Mouse (Mus musculus) T-helper 1 cell (primary cell): ENCODE results near the gene Mc3r.

Experiments
- in situ Hi-C: fragments of 300-600 bp; cut with MboI, MseI; formaldehyde crosslinking; loops from one replicate; pipeline ENCODE4 v1.15.1; 2025; ENCODE audit warnings: high pct_unique_total_duplicates

The Mc3r gene

GRCm38 (mm10) chr2:172248106-172248764 is at the start of gene Mc3r:
Gene Mc3r, plus strand, starts transcription at chr2:172248492.
- in situ Hi-C loops: no loop called here

DNA sequence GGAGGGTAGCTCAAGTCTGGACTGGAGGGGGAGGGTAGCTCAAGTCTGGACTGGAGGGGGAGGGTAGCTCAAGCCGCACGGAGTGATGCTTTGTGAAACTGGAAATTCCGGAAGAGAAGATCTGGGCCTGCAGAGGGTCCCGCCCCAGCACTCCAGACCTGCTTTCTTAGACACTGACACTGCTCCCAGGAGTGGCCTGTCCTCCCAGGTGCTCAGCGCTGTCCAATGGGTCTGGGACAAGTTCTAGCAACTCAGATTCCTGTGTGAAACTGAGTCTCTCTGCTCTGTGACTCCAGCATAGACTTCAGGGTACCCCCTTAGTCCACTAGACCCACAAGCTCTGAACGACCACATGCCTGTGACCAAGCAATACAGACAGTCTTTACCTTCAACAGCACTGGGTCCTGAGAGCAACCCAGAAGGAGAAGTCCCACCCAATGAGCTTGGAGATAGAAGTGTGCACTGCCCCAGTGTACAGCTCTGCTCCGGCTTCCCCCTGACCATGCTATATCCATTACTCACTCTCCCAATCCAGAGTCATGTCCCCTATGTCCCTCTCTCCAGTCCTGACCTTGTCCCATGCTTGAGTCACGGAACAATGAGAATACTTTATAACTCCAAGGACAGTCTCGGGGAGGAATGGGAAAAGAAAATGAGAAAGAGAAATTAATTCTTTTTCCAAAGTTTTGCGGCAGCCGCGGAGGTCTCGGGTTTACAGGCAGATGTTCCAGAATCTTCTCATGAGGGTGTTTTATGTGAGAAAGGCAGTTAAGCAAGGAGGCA is 46.1 kb upstream of the Mc3r start:
- in situ Hi-C loops: no loop called here

DNA sequence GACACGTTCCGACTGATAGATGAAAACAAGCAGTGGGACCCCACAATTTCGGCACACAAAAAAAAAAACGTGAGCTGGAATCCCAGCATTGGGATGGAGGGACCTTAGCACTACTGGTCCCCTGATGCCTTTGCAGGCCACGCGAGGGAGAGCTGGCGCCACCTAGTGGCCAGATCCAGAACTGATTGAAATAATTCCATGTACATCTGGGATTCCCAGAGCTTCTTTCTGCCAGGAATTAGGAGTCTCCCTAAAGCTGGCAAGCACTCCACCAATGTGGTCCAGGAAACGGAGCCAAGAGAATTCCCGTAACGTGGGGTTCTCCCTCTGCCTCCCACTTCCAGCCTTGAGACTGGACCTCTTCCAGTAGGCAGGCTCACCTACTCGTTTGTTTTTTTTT is 41.3 kb upstream of the Mc3r start:
- in situ Hi-C loops: no loop called here

DNA sequence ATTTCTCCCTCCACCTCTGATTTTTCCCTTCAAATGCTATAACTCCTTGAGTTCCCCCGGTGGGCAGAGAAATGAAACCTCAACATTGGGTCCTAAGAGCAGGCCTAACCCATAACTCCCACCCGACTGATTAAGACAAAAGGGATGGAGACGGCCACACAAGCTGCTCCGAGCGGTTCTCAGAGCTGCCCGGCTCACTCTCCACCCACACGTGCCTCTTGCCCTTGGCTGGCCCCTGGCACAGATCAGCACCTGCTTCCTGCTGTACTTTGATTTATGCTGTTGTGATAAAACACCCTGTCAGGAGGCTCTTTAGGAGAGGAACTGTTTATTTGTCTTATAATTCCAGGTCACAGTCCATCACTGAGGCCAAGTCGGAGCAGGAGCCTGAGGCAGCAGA is 34.8 kb upstream of the Mc3r start:
- in situ Hi-C loops: loop anchor here (5.0 kb wide), 1 partner anchor 1341 kb away; no protein-coding TSS in a partner anchor

GRCm38 (mm10) chr2:172214336-172214735 is 34.0 kb upstream of the Mc3r start:
- in situ Hi-C loops: loop anchor here (5.0 kb wide), 1 partner anchor 1342 kb away; no protein-coding TSS in a partner anchor

DNA sequence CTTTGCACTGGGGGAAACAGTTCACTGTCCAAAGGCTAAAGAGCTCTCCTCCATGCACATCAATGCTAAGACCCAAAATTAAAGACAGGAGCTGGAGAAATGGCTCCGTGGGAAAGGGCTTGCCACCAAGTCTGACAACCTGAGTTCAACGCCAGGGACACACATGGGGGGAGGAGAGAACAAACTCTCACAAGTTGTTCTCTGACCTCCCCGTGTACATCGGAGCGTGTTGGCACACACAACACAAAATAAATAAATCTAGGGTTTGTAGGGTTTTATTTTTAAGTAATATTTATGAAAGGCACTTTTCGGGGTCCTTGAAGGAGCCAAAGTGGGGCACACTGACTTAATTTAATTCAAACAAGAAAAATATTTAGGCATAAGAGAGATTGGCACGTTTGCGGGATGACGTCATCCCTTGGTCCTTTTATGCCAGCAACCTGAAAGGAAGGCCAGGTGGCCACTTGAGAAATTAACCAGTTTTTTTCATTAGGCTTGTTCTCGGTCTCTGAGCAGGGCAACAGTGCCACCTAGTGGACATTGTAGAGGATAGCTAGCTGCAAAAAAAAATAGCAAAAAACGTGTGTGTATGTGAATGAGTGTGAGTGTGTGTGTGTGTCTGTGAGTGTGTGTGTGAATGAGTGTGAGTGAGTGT is 32.7 kb upstream of the Mc3r start:
- in situ Hi-C loops: no loop called here

- in situ Hi-C loops: no loop called here
These were observed 32.0 kb upstream of the Mc3r start for GRCm38 (mm10) chr2:172216163-172216915.

DNA sequence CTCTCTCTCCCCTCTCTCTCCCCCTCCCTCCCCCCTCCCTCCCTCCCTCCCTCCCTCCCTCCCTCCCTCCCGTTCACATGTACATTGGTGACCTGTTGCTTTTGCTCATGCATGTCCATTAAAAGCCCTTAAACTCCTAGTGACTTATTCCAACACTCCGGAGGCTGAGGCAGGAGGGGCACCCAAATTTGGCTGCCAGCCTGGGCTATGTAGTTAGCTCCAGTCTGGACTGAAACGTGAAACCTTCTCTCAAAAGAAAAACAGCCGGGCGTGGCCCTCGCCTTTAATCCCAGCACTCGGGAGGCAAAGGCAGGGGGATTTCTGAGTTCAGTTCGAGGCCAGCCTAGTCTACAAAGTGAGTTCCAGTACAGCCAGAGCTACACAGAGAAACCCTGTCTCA is 30.4 kb upstream of the Mc3r start:
- in situ Hi-C loops: no loop called here

DNA sequence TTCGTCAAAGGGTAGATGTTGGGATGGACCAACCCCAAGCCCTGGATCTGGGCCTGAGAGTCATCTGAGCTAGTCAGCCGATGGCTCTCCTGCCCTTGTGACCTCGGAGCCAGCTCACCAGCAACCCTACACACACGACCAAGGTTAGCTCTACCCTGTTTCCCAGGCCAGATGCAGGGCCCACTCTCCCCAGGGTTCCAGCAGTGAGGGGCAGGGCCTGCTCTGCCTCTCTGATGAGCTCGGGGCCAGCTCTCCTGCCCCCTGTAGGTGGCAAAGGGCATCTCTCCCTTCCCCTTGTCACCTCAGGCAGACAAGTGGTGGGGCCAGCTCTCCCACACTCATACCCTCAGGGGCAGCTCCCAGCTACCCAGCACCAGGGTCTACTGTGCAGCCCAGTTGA is 29.1 kb upstream of the Mc3r start:
- in situ Hi-C loops: no loop called here

DNA sequence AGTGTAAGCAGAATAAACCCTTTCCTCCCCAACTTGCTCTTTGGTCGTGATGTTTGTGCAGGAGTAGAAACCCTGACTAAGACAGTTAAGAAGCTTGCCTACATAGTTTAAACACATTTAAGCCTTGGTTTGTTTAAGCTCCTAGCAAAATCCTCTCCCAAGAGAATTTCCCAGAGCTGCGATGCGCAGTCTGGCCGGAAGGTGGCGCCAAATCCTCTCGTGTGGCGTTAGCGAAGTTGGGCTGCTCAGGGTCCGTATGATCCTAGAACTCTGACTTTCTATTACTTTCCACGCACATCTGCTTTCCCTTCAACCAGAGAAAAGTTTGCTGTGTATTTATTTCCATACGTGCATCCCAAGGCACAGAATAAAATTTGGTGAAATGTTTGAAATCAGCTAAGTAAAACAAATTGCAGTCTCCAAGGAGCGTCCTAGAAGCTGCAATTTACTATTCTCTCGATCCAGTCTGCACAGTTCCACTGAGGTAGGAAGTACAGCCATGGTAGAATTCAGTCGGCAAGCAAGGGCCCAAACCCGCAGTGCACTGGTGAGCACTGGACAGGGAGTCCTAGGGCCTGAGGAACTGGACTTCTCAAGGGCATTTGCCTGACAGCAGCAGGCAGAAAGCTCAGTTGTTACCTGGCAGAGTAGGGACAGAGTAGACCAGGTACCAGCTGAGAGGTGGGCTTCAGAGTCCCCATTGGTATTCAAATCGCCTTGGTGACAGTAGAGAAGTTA is 26.5 kb upstream of the Mc3r start:
- in situ Hi-C loops: no loop called here

- in situ Hi-C loops: no loop called here
These were observed 25.9 kb upstream of the Mc3r start for GRCm38 (mm10) chr2:172222394-172222785.

- in situ Hi-C loops: no loop called here
These were observed 25.4 kb upstream of the Mc3r start for GRCm38 (mm10) chr2:172222891-172223290.

- in situ Hi-C loops: no loop called here
These were observed 24.7 kb upstream of the Mc3r start for GRCm38 (mm10) chr2:172223451-172224200.

GRCm38 (mm10) chr2:172226945-172227344 is 21.3 kb upstream of the Mc3r start:
- in situ Hi-C loops: loop anchor here (5.0 kb wide), 1 partner anchor 95 kb away; no protein-coding TSS in a partner anchor

- in situ Hi-C loops: loop anchor here (5.0 kb wide), 1 partner anchor 94 kb away; no protein-coding TSS in a partner anchor
These were observed 20.5 kb upstream of the Mc3r start for GRCm38 (mm10) chr2:172227808-172228207.

DNA sequence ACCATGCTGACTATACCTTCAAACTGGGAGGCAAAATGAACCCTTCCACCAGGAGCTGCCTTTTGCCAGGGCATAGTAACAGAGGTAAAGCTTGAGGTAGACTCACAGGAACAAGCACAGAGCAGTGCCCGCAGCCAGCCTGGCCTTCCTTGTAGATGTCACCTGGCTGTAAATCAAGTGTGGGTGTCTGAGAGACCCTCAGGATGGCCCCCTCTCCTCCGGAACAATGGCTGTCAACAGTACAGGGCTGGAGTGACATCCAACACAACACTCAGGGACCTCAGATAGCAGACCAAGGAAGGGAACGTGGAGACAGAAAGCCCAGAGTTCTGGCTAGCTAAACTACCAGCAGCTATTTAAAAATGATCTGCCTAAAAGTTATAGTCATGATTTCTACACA is 19.1 kb upstream of the Mc3r start:
- in situ Hi-C loops: loop anchor here (5.0 kb wide), 1 partner anchor 93 kb away; no protein-coding TSS in a partner anchor

GRCm38 (mm10) chr2:172230126-172230525 is 18.2 kb upstream of the Mc3r start:
- in situ Hi-C loops: no loop called here

GRCm38 (mm10) chr2:172238220-172238619 is 10.1 kb upstream of the Mc3r start:
- in situ Hi-C loops: no loop called here

DNA sequence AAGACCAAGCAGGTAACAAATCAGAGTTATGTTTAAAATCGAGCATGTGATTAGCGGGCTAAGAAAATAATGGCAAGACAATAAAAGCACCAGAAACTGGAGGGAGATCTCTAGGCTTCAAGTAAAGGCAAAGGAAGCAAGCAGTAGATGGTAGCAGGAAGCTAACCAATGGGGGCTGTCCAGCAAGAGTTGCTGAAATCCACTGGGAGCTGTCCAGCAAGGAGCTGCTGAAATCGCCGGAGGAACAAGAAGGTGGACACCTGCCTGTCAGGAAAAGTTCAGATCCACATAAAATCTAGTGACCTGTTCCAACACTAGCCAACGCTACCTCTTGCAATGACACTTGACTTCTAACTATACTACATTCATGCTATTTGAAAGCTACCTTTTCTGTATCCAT is 7.3 kb upstream of the Mc3r start:
- in situ Hi-C loops: no loop called here

DNA sequence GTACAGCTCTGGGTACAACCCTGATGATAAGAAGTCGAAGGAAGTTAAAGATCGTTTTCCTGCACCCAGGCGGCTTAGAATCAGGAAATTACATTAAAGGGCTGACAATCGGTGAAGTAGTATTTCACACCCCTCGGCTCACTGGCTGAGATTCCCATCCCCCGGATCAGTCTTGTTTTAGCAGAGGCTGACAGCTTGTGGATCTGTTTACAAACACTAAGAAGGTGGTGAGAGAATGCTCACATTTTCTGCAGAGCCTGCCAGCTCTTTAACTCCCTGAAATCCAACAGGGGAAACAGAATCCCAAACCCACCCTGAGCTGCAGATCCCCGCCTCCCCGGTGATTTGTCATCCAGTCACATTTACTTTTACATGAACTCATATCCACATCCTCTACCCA is 2.8 kb upstream of the Mc3r start:
- in situ Hi-C loops: no loop called here
